14 mouse cellular contexts compared by ENCODE assay signal in the genomic region with DNA sequence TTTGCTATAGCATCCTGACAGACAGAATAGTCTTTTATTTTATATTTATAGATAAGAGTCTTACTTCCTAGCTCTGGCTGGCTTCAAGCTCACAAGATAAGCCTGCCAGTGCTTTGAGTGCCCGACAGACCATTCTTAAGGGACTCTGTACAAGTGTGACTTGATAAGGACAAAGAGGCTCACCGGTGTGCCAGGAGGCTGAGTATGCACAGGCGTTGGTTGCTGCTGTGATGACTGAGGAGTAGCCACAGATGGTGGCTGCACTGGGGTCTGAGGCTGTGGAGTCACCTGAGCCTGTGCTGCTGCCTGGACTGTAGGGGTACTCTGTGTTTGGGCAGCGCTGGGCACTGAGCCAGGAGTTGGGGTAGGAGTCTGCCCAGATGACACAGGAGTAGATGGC. TPM values are rescaled to one million over a fixed set of nuclear protein-coding genes. Genes with fewer than 3 reads are reported as not detected.
DNase-seq lines count a peak whose midpoint lies in the region; ATAC-seq and TF ChIP-seq lines count a peak whose summit lies in the region.
"Had no signal": no experiment of that assay in that cellular context is flagged by ENCODE, and none has a peak within 500 bp of the region (broad histone marks: within the 10 kb centered on the region; RNA-seq: fewer than 3 reads in every experiment).

No protein-coding gene starts in this region.

- WGBS in heart, embryonic 16.5 days = 36% methylated on average over 4 of the region's 4 CpGs
- 83% methylated on average over 4 of the region's 4 CpGs for WGBS in kidney, adult 2 months
- WGBS in neural tube, embryonic 15.5 days = 93% methylated on average over 4 of the region's 4 CpGs

- H3K4me1 ChIP-seq in heart, embryonic 16.5 days (ENCODE audit: control insufficient read depth, insufficient read depth, low read length) = peaks cover 5% of the 10 kb centered on the region
- H3K4me1 ChIP-seq in kidney, adult 2 months (ENCODE audit: control insufficient read depth, insufficient read depth, low read length) = no peaks in the 10 kb centered on the region
- no peaks in the 10 kb centered on the region for H3K4me1 ChIP-seq in neural tube, embryonic 15.5 days
- H3K4me1 ChIP-seq: embryonic facial prominence, embryonic 12.5 days; midbrain, embryonic 12.5 days; neural tube, embryonic 13.5 days had no signal

- no peak overlapping the region for H3K27ac ChIP-seq in heart, embryonic 16.5 days (ENCODE audit: low read length)
- no peak overlapping the region for H3K27ac ChIP-seq in kidney, adult 2 months (ENCODE audit: insufficient read depth, low read depth, low read length)
- H3K27ac ChIP-seq in neural tube, embryonic 15.5 days (replicated peaks) = no peak overlapping the region
- H3K27ac ChIP-seq: embryonic facial prominence, embryonic 12.5 days; midbrain, embryonic 12.5 days; neural tube, embryonic 13.5 days had no signal

- H3K36me3 ChIP-seq in heart, embryonic 16.5 days (ENCODE audit: control insufficient read depth, insufficient read depth) = peaks cover 47% of the 10 kb centered on the region
- peaks cover 8% of the 10 kb centered on the region for H3K36me3 ChIP-seq in kidney, adult 2 months (ENCODE audit: control insufficient read depth, insufficient read depth, low read length)
- peaks cover 75% of the 10 kb centered on the region for H3K36me3 ChIP-seq in neural tube, embryonic 15.5 days

- no peaks in the 10 kb centered on the region for H3K27me3 ChIP-seq in heart, embryonic 16.5 days (ENCODE audit: control insufficient read depth, insufficient read depth, low read length)
- no peaks in the 10 kb centered on the region for H3K27me3 ChIP-seq in kidney, adult 2 months (replicated peaks; ENCODE audit: control insufficient read depth, insufficient read depth, low read length)
- no peaks in the 10 kb centered on the region for H3K27me3 ChIP-seq in neural tube, embryonic 15.5 days (replicated peaks)
- H3K27me3 ChIP-seq: embryonic facial prominence, embryonic 12.5 days; midbrain, embryonic 12.5 days; neural tube, embryonic 13.5 days had no signal

- TF ChIP-seq CTCF in kidney, adult 2 months (conservative IDR thresholded peaks at IDR 0.05; ENCODE audit: insufficient read depth, insufficient read length, low read depth, low read length) = no peak

- peak; percentile 18 for DNase-seq in gastrocnemius, postnatal 10 days
- no peak for DNase-seq in gastrocnemius, postnatal 25 days
- DNase-seq in lung, postnatal 10 days = peak; percentile 6
- no peak for DNase-seq in lung, adult 18-20 months
- no peak for DNase-seq in kidney, adult 2 months
- DNase-seq: forebrain, postnatal 0 days; layer of hippocampus, adult 9-11 months; thymus, adult 18-20 months had no signal

- no peak overlapping the region for H3K4me2 ChIP-seq in heart, embryonic 16.5 days (ENCODE audit: low read depth, low read length)
- H3K4me2 ChIP-seq in neural tube, embryonic 15.5 days = no peak overlapping the region
- H3K4me2 ChIP-seq: embryonic facial prominence, embryonic 12.5 days; midbrain, embryonic 12.5 days; neural tube, embryonic 13.5 days had no signal

- H3K9me3 ChIP-seq in heart, embryonic 16.5 days (replicated peaks; ENCODE audit: control insufficient read depth, low read length) = no peaks in the 10 kb centered on the region
- H3K9me3 ChIP-seq in neural tube, embryonic 15.5 days (replicated peaks) = no peaks in the 10 kb centered on the region
- H3K9me3 ChIP-seq: embryonic facial prominence, embryonic 12.5 days; midbrain, embryonic 12.5 days; neural tube, embryonic 13.5 days had no signal

- H3K9ac ChIP-seq in heart, embryonic 16.5 days (ENCODE audit: low read length) = no peak overlapping the region
- no peak overlapping the region for H3K9ac ChIP-seq in neural tube, embryonic 15.5 days (replicated peaks)
- H3K9ac ChIP-seq: embryonic facial prominence, embryonic 12.5 days; forebrain, postnatal 0 days; midbrain, embryonic 12.5 days; neural tube, embryonic 13.5 days had no signal

- TF ChIP-seq POLR2A in kidney, adult 2 months (IDR thresholded peaks at IDR 0.05; ENCODE audit: low read depth, low read length) = no peak

- no peak overlapping the region for H3K4me3 ChIP-seq in heart, embryonic 16.5 days (ENCODE audit: low read length)
- H3K4me3 ChIP-seq in kidney, adult 2 months (ENCODE audit: insufficient read depth, low read depth, low read length) = no peak overlapping the region
- no peak overlapping the region for H3K4me3 ChIP-seq in neural tube, embryonic 15.5 days (replicated peaks)
- H3K4me3 ChIP-seq: embryonic facial prominence, embryonic 12.5 days; midbrain, embryonic 12.5 days; neural tube, embryonic 13.5 days had no signal

- ATAC-seq in heart, embryonic 16.5 days (replicated peaks; ENCODE audit: extremely low read depth, insufficient read depth, low FRiP score) = peak; percentile 87
- peak; percentile 99 for ATAC-seq in megakaryocyte progenitor cell, adult 5-6 weeks (replicated peaks; ENCODE audit: poor library complexity)
- no peak for ATAC-seq in neural tube, embryonic 15.5 days (ENCODE audit: low FRiP score)
- ATAC-seq: forebrain, postnatal 0 days had no signal

RNA-seq across cellular contexts. Expression of a gene that starts 39.4 kb away (rescaled TPM):
- total RNA-seq in gastrocnemius, postnatal 10 days (2021) = 10 to 100 TPM; 77.6 to 85.0 TPM
- 100 to 1,000 TPM in 1 of 2 experiments, 10 to 100 TPM in 1; 98.1 to 108 TPM for total RNA-seq in gastrocnemius, postnatal 25 days (2021)
- 128 and 142 TPM in 2 replicates for polyA plus RNA-seq in heart, embryonic 16.5 days (2015; fragmentation: Nextera tagmentation; extraction: Ambion mirVana)
- total RNA-seq in megakaryocyte progenitor cell, adult 5-6 weeks (2015) = 89.6 and 94.3 TPM in 2 replicates
- total RNA-seq in megakaryocyte progenitor cell, adult 5-6 weeks (2017) = 167 and 179 TPM in 2 replicates
- polyA plus RNA-seq in kidney, adult 2 months (2012; rRNA removed) = 225 and 226 TPM in 2 replicates
- 53.8 and 65.5 TPM in 2 replicates for polyA plus RNA-seq in neural tube, embryonic 15.5 days (2015; fragmentation: Nextera tagmentation; extraction: Ambion mirVana)

Comparison
In these comparisons a context has a peak if more than half of its experiments do, and no peak if none do; other contexts are left out.
1. DNase-seq: peak in gastrocnemius, postnatal 10 days (single experiment) and lung, postnatal 10 days (single experiment); none in gastrocnemius, postnatal 25 days (single experiment), lung, adult 18-20 months (0 of 2) and kidney, adult 2 months (single experiment).